In the genomic region with DNA sequence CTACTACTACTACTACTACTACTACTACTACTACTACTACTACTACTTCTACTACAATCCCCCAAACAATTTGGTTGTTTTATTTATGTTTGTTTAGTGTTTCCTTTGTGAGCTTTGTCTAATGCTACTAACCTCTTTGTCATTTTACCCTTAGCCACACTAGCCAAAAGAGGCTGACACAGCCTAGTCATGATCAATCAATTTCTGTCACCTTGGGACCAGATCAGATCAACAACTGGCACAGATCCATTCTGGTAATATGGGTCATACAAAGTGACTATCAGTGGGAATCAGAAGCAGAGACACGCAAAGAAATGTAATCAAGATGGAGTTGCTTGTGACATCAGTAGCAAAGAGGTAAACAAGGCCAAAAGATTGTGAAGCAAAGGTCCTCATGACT, we compare ENCODE assay signal across 39 mouse cellular contexts. TPM values are rescaled to one million over a fixed set of nuclear protein-coding genes. Genes with fewer than 3 reads are reported as not detected.
"Had no signal": no experiment of that assay in that cellular context is flagged by ENCODE, and none has a peak within 500 bp of the region (broad histone marks: within the 10 kb centered on the region; RNA-seq: fewer than 3 reads in every experiment).

No protein-coding gene starts in this region.

- H3K4me2 ChIP-seq: embryonic facial prominence, embryonic 12.5 days; embryonic facial prominence, embryonic 13.5 days; embryonic facial prominence, embryonic 15.5 days; forebrain, embryonic 12.5 days; forebrain, embryonic 13.5 days; forebrain, embryonic 15.5 days had no signal

- H3K27ac ChIP-seq: embryonic facial prominence, embryonic 10.5 days; embryonic facial prominence, embryonic 12.5 days; embryonic facial prominence, embryonic 13.5 days; embryonic facial prominence, embryonic 15.5 days; forebrain, embryonic 10.5 days; forebrain, embryonic 12.5 days; forebrain, embryonic 13.5 days; forebrain, embryonic 15.5 days; gastrocnemius, adult 2 months had no signal

- H3K9me3 ChIP-seq: embryonic facial prominence, embryonic 12.5 days; embryonic facial prominence, embryonic 15.5 days; forebrain, embryonic 12.5 days; forebrain, embryonic 13.5 days had no signal

- ATAC-seq: forebrain, embryonic 13.5 days; forebrain, embryonic 14.5 days; forebrain, embryonic 15.5 days; forebrain, embryonic 16.5 days; forebrain, postnatal 0 days had no signal

- H3K36me3 ChIP-seq: embryonic facial prominence, embryonic 10.5 days; embryonic facial prominence, embryonic 12.5 days; embryonic facial prominence, embryonic 13.5 days; embryonic facial prominence, embryonic 15.5 days; forebrain, embryonic 10.5 days; forebrain, embryonic 12.5 days; forebrain, embryonic 15.5 days had no signal

- DNase-seq: cerebellum, adult 18-20 months; cerebellum, adult 2 months; cerebellum, adult 8-10 months; cerebellum, adult 9-10 months; cerebellum, adult 9-11 months; cerebellum, postnatal 10 days; cerebellum, postnatal 14 days; cerebellum, postnatal 25 days; cerebellum, postnatal 36 days; embryo, embryonic 11 days; forebrain, postnatal 0 days; gastrocnemius, adult 2 months; gastrocnemius, postnatal 10 days; gastrocnemius, postnatal 14 days; gastrocnemius, postnatal 25 days; gastrocnemius, postnatal 36 days; heart, adult 18-20 months had no signal

- H3K4me1 ChIP-seq: embryonic facial prominence, embryonic 10.5 days; embryonic facial prominence, embryonic 12.5 days; embryonic facial prominence, embryonic 13.5 days; embryonic facial prominence, embryonic 15.5 days; forebrain, embryonic 10.5 days; forebrain, embryonic 12.5 days; forebrain, embryonic 13.5 days; forebrain, embryonic 15.5 days had no signal

- H3K4me3 ChIP-seq: embryonic facial prominence, embryonic 10.5 days; embryonic facial prominence, embryonic 12.5 days; embryonic facial prominence, embryonic 13.5 days; embryonic facial prominence, embryonic 15.5 days; erythroblast, embryonic 14.5 days; forebrain, embryonic 10.5 days; forebrain, embryonic 12.5 days; forebrain, embryonic 13.5 days; forebrain, embryonic 15.5 days; gastrocnemius, adult 2 months had no signal

- H3K9ac ChIP-seq: embryonic facial prominence, embryonic 12.5 days; embryonic facial prominence, embryonic 13.5 days; embryonic facial prominence, embryonic 15.5 days; forebrain, embryonic 12.5 days; forebrain, embryonic 13.5 days; forebrain, embryonic 15.5 days; forebrain, postnatal 0 days had no signal

- H3K27me3 ChIP-seq: embryonic facial prominence, embryonic 12.5 days; embryonic facial prominence, embryonic 13.5 days; embryonic facial prominence, embryonic 15.5 days; forebrain, embryonic 12.5 days; forebrain, embryonic 13.5 days; forebrain, embryonic 15.5 days had no signal

RNA-seq across cellular contexts. Expression of a gene that starts 38.0 kb away (rescaled TPM):
- total RNA-seq: common myeloid progenitor, adult 5-6 weeks; forebrain, postnatal 0 days; gastrocnemius, adult 18-20 months; gastrocnemius, adult 2 months; gastrocnemius, adult 8-10 months; gastrocnemius, postnatal 10 days; gastrocnemius, postnatal 14 days; gastrocnemius, postnatal 25 days; gastrocnemius, postnatal 36 days; gastrocnemius, postnatal 4 days; granulocyte monocyte progenitor cell, adult 5-6 weeks; heart, adult 18-20 months had no signal
- polyA plus RNA-seq: cerebellum, adult 2 months; cortical plate, adult 2 months; embryonic facial prominence, embryonic 10.5 days; embryonic facial prominence, embryonic 11.5 days; embryonic facial prominence, embryonic 12.5 days; embryonic facial prominence, embryonic 13.5 days; embryonic facial prominence, embryonic 14.5 days; embryonic facial prominence, embryonic 15.5 days; erythroblast, embryonic 14.5 days; forebrain, embryonic 10.5 days; forebrain, embryonic 11.5 days; forebrain, embryonic 12.5 days; forebrain, embryonic 13.5 days; forebrain, embryonic 14.5 days; forebrain, embryonic 15.5 days; forebrain, embryonic 16.5 days; forebrain, postnatal 0 days; frontal cortex, adult 2 months; gonadal fat pad, adult 2 months had no signal
